Mouse (Mus musculus) fibroblast of lung, adult 2 months (primary cell): ENCODE data around the gene Ndel1.

Source experiments
- DNase-seq: peaks from one replicate; pipeline ENCODE4 v3.0.0-alpha.2; 2011; ENCODE audit warnings: low read depth

Ndel1 gene

DNA sequence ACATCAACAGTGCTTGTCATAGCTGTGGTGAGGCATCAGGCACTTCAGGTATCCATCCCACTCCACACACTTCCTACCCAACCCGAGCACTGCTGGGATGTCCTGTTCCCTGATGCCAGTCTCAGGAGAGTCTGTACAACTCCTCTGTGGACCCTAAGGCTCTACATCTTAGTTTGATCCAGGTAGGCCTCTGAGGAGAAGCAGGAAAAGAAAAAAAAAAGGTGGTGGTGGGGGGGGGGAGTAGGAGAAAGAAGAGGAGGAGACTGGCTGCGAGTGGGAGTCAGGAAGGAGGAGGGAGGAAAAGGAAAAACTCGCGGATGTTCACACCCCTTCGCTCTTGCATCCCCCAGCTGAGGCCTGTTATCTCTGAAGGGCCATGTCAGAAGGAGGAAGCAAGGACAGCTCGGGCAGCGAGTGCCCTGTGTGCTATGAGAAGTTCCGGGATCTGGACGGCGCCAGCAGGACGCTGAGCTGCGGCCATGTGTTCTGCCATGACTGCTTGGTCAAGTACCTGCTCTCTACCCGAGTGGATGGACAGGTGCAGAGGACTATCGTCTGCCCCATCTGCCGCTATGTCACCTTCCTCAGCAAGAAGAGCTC is 20.7 kb upstream of the Ndel1 start:
- DNase-seq: no peak

GRCm38 (mm10) chr11:68891823-68892222 is 20.2 kb upstream of the Ndel1 start:
- no peak for DNase-seq

DNA sequence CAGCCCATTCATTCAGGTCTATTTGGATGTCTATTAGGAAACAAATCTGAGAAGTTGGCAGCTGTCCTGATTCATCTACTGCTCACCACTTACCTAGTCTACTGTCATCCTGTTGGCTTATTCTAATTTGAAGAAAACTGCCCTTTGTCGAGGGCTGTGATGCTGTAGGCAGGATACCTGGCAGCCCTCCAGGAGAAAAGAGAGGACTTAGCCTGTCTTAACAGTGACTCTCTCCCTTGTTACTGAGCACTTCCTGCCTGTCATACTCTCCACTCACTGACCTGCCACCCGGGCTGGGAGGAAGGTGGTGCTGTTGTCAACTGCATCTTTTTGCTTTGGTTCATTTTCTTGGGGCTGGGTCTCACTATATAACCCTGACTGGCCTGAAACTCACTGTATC is 19.0 kb upstream of the Ndel1 start:
- DNase-seq: no peak

GRCm38 (mm10) chr11:68888653-68889052 is 17.0 kb upstream of the Ndel1 start:
- no peak for DNase-seq

GRCm38 (mm10) chr11:68888253-68888652 is 16.6 kb upstream of the Ndel1 start, which contains the start of gene Rnf222:
TSS of gene Rnf222 (plus strand) at chr11:68888553.
- no peak for DNase-seq

DNA sequence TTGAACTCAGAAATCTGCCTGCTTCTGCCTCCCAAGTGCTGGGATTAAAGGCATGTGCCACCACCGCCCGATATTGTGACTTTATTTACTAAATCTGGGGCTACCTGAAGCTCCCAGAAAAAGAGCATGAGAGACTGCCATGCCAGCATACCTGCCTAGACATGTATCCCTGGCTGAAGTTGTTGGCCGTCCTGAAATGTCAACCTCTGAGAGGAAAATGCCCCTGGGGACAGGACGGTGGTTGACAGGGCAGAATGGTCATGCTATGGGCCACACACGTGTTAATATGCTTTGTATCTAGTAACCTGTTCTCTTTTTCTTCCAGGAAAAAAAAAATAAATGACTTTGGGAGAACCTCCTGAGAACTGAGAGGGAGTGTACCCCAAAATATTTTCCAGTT is 14.4 kb upstream of the Ndel1 start:
- DNase-seq: no peak

- no peak for DNase-seq
These were observed 12.7 kb upstream of the Ndel1 start for GRCm38 (mm10) chr11:68884368-68884767.

- DNase-seq: no peak
These were observed 12.2 kb upstream of the Ndel1 start for GRCm38 (mm10) chr11:68883843-68884242.

DNA sequence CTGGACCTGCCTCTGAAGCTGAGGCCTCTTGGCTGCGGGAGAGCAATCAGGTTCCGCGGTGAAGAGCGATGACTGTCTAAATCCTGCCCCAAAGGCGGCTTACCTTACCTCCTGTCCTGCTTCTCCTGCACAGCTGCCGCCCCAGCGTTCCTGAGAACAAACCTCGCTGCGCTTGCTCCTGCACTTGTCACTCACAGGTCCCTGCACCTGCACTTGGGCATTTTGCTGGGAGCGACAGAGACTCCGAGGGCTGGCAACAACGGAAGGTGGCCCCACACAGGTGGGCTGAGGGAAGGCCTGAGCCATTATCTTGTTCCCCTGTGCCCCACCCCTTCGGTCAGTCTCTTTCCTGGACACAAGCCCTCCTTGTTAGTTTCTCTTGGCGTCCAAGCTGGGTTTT is 10.4 kb upstream of the Ndel1 start:
- no peak for DNase-seq

- DNase-seq: no peak
These were observed 7.2 kb upstream of the Ndel1 start for GRCm38 (mm10) chr11:68878811-68879210.

DNA sequence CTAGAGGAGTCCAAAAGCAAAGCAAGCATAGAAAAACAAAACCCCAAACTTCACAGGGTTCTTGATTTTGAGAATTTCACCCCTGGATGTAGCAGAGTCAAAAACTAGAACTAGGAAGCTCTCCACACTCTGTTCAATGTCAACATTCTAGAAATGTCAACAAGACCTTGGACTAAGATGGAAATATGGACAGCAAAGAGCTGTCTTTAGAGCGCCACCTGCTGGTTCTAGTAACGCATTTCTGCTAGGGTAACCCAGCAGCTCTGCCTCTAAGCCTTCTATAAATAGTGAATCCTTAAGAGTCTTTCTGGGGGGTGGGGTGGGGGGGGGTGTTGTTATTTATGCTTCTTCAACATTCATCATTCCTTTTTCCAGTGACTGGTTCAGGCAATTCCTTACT is 3.2 kb upstream of the Ndel1 start:
- no peak for DNase-seq

DNA sequence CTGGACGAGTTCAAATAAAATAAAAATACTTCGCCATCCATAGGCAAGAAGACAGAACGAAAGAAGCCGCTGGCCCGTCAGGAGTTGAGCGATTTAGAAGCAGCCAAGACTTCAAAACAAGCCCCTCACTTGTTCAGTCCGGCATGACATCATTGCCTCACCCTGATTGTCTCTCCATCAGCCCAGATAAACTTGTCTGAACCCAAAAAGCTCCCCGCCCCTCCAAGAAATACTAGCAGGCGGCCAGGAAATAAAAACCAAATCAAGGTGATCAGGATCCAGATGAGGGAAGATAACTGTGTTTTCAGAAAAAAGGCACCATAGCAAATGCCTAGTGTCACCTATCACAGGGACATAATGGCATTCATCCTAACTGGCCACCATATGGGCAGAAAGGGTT is 381 bp downstream of the Ndel1 start:
- no peak for DNase-seq

GRCm38 (mm10) chr11:68864544-68865189 is 7.0 kb downstream of the Ndel1 start:
- no peak for DNase-seq

DNA sequence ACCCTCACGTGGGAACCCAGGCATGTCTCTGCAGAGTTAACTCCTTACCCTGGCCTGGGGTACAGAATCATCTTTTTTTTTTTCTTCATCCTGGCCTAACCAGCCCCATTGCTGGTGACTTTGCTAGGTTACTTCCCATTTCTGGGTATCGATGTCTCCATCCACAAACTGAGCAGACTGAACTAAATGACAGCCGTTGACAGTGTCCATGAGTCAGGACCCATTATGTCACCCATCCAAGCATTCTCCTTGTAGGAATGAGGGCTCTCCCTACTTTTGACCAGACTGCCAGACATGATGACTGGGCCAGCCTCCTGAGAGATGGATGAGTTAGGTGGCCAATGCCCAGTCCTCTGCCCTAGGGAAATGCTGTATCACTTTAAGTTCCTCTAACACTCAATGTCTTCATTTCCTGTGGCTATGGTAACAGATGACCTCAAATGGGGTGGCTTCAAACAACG is 8.0 kb downstream of the Ndel1 start:
- no peak for DNase-seq

- no peak for DNase-seq
These were observed 9.4 kb downstream of the Ndel1 start for GRCm38 (mm10) chr11:68862260-68862659.

DNA sequence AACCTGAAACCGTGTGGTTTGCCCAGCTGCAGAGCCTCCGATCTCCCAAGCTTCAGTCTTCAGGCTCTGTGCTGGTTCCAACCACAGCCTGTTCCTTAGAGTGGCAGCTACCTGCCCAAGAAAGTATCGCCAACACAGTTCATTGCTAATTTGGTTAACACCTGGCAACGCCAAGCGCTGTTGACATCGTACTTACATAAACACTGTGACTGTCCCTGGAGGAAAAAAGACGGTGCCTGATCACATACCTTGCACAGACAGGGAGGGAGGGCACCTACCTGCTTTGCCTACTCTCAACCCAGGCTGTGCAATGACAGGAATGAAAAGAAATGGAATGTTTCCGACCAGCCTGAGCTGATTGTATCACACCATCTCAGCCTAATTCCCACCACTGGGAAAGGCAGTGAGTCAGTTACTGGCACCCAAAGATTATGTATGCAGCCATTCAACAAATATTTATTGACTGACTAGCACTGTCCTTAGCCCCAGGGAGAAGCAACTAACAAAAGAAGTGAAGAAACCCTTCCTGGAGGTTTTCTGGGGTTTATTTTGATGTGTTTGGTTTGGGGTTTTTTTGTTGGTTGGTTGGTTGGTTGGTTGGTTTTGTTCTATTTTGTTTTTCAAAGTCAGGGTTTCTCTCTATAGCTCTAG is 11.6 kb downstream of the Ndel1 start:
- no peak for DNase-seq

DNA sequence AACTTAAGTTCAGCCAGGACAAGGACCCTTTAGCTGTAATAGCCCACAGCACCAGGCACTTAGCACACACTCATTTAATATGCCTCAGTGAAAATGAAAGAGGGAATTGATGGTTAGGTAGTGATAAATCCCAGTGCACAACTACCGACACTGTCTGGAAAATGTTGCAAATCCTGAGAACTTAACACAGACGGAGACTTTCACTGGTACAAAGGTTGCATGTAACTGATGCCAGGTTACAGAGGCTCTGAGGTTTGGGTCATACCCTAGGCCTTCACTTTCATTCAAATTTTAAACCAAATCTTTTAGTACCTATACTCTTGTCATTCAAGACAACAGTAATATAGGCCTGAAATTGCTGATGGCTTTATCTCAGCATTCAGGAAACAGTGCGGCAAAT is 14.3 kb downstream of the Ndel1 start:
- no peak for DNase-seq

- DNase-seq: no peak
These were observed 17.0 kb downstream of the Ndel1 start for GRCm38 (mm10) chr11:68854621-68855020.

GRCm38 (mm10) chr11:68853611-68854401 is 17.9 kb downstream of the Ndel1 start:
- DNase-seq: peak; percentile 66

DNA sequence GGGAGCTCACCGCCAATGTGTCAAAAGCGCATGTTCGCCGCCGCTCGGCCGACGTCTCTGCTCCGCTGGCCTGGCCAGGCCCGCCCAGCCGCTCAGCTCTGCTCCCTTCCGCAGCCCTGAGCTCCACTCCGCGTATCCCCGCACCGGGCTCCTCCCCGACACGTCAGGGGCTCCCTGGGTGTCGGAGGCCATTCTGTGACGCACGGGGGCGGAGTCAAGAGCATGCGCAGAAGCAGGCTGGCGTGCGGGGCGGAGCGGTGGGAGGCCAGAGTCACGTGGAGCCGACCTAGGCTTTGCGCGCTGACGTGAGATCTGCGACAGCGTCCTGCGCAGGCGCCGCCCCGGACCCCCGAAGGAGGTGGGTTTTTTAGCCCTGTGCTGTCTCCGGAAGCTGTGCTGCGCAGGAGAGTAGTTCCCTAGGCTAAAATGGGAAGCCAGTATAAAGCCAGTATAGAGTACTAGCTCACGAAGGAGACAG is 18.7 kb downstream of the Ndel1 start:
- DNase-seq: peak; percentile 98

- no peak for DNase-seq
These were observed 19.2 kb downstream of the Ndel1 start for GRCm38 (mm10) chr11:68852486-68852901.
